Comparison of ENCODE assay signal across 8 mouse cellular contexts in the genomic region with DNA sequence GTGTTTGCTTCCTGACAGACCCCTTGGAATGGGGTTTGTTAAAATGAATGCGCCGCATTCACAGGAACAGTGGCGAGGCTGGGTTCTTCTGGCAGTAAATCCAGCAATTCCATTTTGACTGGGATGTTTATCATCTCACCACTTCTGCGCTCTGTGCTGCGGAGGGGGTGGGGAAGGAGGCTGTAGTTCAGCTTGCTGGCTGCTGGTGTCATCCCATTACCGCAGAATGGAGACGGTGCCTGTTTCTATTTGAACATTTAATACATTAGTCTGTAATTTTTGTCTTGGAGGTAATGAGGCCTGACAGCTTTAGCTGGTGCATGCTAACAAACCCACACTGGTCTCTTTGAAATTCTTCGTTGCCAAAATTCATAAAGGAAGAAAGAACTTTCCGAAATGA.
DNase-seq lines count a peak whose midpoint lies in the region; ATAC-seq and TF ChIP-seq lines count a peak whose summit lies in the region.

No protein-coding gene starts in this region.

- ATAC-seq in forebrain, embryonic 11.5 days (replicated peaks; ENCODE audit: low FRiP score): peak; percentile 82

- TF ChIP-seq POLR2A in CH12.LX (IDR thresholded peaks at IDR 0.05; ENCODE audit: low read depth, low read length): no peak

- H3K79me2 ChIP-seq in CH12.LX (replicated peaks; ENCODE audit: control insufficient read depth, extremely low read depth, insufficient read depth, poor library complexity, severe bottlenecking): no peaks in the 10 kb centered on the region

- no peaks in the 10 kb centered on the region for H3K9me3 ChIP-seq in forebrain, embryonic 11.5 days (ENCODE audit: control insufficient read depth, low read length)
- no peaks in the 10 kb centered on the region for H3K9me3 ChIP-seq in forebrain, embryonic 10.5 days
- H3K9me3 ChIP-seq in CH12.LX (replicated peaks; ENCODE audit: low read length): no peaks in the 10 kb centered on the region

- peak; percentile 40 for TF ChIP-seq RAD21 in CH12.LX (IDR thresholded peaks at IDR 0.05; ENCODE audit: low read depth, low read length)

- H3K4me2 ChIP-seq in forebrain, embryonic 11.5 days (ENCODE audit: low read depth, low read length, severe bottlenecking): no peak overlapping the region
- H3K4me2 ChIP-seq in CH12.LX (ENCODE audit: insufficient read depth, low read depth, poor library complexity, severe bottlenecking): no peak overlapping the region

- TF ChIP-seq CTCF in CH12.LX (conservative IDR thresholded peaks at IDR 0.05 in 1 of 2, IDR thresholded peaks at IDR 0.05 in 1 of 2; ENCODE audit: low read depth in 2 of 2, low read length in 2 of 2): peak in 1 of 2 experiments; percentile 42; a peak in 2 of 4 replicates

- no peak overlapping the region for H3K27ac ChIP-seq in forebrain, embryonic 11.5 days (ENCODE audit: low read depth, low read length)
- no peak overlapping the region for H3K27ac ChIP-seq in forebrain, embryonic 10.5 days
- no peak overlapping the region for H3K27ac ChIP-seq in CH12.LX (ENCODE audit: insufficient read depth, low read depth)

- dilution Hi-C loops in CH12.LX (cut with MboI; ENCODE audit: extremely low pct_ligation_motif_present, extremely low pct_unique_long_range_greater_than_20kb, low sequenced_read_pairs): no loop called here

- H3K4me3 ChIP-seq in forebrain, embryonic 11.5 days (ENCODE audit: low read depth, low read length): no peak overlapping the region
- H3K4me3 ChIP-seq in forebrain, embryonic 10.5 days: no peak overlapping the region
- no peak overlapping the region for H3K4me3 ChIP-seq in CH12.LX (replicated peaks in 1 of 3; ENCODE audit: low read depth in 2 of 3, low read length in 2 of 3, poor library complexity in 1 of 3)

- in situ Hi-C loops in CH12.LX (cut with MboI; ENCODE audit: low pct_ligation_motif_present, low pct_unique_long_range_greater_than_20kb, low sequenced_read_pairs): no loop called here

- intact Hi-C loops in left cerebral cortex, postnatal 36 days (cut with DNase I): no loop called here

- peak; percentile 51 for DNase-seq in forebrain, embryonic 11.5 days (ENCODE audit: low spot score)
- no peak for DNase-seq in forebrain, embryonic 10.5 days (ENCODE audit: extremely low spot score, low spot score)
- DNase-seq in CH12.LX (ENCODE audit: extremely low read depth): no peak
- peak; percentile 22 for DNase-seq in embryo, embryonic 11.5 days (ENCODE audit: low read depth, low spot score)
- peak; percentile 33 for DNase-seq in hindlimb bud, embryonic 11.5 days (ENCODE audit: extremely low spot score, low read depth, low spot score)
- peak; percentile 21 to 47 for DNase-seq in left cerebral cortex, postnatal 36 days (ENCODE audit: low spot score in 2 of 2)
- peak; percentile 84 to 88 for DNase-seq in right cerebral cortex, postnatal 10 days (ENCODE audit: low spot score in 2 of 2)
- DNase-seq in thymus, postnatal 14 days: no peak

- WGBS in forebrain, embryonic 11.5 days: 45% methylated on average over 9 of the region's 9 CpGs
- WGBS in forebrain, embryonic 10.5 days: 57% methylated on average over 9 of the region's 9 CpGs

- H3K36me3 ChIP-seq in forebrain, embryonic 11.5 days (ENCODE audit: control insufficient read depth, insufficient read depth, low read length): no peaks in the 10 kb centered on the region
- no peaks in the 10 kb centered on the region for H3K36me3 ChIP-seq in forebrain, embryonic 10.5 days (replicated peaks)
- H3K36me3 ChIP-seq in CH12.LX (replicated peaks in 1 of 2; ENCODE audit: control insufficient read depth in 1 of 2, insufficient read depth in 1 of 2, low read length in 1 of 2): no peaks in the 10 kb centered on the region

- TF ChIP-seq EP300 in CH12.LX (IDR thresholded peaks at IDR 0.05; ENCODE audit: low read length): no peak

- 0 out of 2 replicates have a peak, but pooled peaks cover 4% of the 10 kb centered on the region for H3K4me1 ChIP-seq in forebrain, embryonic 11.5 days (replicated peaks; ENCODE audit: control insufficient read depth, insufficient read depth, low read length)
- peaks cover 11% of the 10 kb centered on the region; the same call in 1 of the 2 replicates for H3K4me1 ChIP-seq in forebrain, embryonic 10.5 days
- peaks cover 0 to 9% of the 10 kb centered on the region in 2 experiments; a peak in 1 of 4 replicates for H3K4me1 ChIP-seq in CH12.LX (ENCODE audit: control insufficient read depth in 1 of 2, insufficient read depth in 2 of 2)

- H3K9ac ChIP-seq in forebrain, embryonic 11.5 days (ENCODE audit: low read length): no peak overlapping the region
- no peak overlapping the region for H3K9ac ChIP-seq in CH12.LX (ENCODE audit: insufficient read depth, low read depth)

- H3K27me3 ChIP-seq in forebrain, embryonic 11.5 days (ENCODE audit: control insufficient read depth, insufficient read depth, low read length): no peaks in the 10 kb centered on the region
- H3K27me3 ChIP-seq in forebrain, embryonic 10.5 days (ENCODE audit: poor library complexity, severe bottlenecking): no peaks in the 10 kb centered on the region
- H3K27me3 ChIP-seq in CH12.LX (replicated peaks): no peaks in the 10 kb centered on the region

TF ChIP-seq in CH12.LX, 34 proteins besides CTCF, POLR2A, EP300 and RAD21:
- TF ChIP-seq SMC3 (IDR thresholded peaks at IDR 0.05; ENCODE audit: low read depth, low read length) (peak; percentile 6; the same call in 1 of the 2 replicates), MXI1 (IDR thresholded peaks at IDR 0.05; ENCODE audit: low read depth, low read length) (no peak)

Comparison
In these comparisons a context has a peak if more than half of its experiments do, and no peak if none do; other contexts are left out.
1. DNase-seq: peak in forebrain, embryonic 11.5 days (single experiment), embryo, embryonic 11.5 days (single experiment), hindlimb bud, embryonic 11.5 days (single experiment), left cerebral cortex, postnatal 36 days (2 of 2) and right cerebral cortex, postnatal 10 days (2 of 2); none in forebrain, embryonic 10.5 days (single experiment), CH12.LX (single experiment) and thymus, postnatal 14 days (single experiment).